Mouse (Mus musculus): Measurements from ENCODE around the gene Brox.
"Not testable (repeated sequence)": the region's sequence is repeated elsewhere in the genome, so short reads cannot be mapped to it uniquely, and the experiment has no call there.

Brox gene

DNA sequence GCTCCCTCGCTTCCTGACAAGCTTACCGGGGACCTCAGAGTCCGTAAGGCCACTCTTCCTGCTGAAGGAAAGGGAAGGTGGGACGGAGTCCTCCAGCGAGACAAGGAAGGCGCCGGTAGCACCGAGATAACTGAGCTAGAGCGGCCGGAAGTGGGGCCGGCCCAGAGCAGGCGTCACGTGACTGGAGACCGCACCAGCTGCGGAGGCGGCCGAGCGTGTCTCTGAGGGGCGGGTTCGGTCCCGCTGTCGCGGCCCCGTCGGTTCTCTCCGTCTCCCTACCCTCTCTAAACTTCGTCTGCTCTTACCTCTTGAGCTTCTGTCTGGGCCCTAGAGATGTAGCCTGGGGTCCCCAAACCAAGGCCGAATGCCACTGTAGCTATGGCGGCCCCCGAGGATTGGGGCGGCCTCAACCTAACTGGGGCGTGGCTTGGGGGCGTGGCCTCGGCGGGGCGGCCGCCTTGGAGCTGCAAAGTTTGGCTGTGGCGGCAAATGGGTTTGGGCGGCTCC, at the start of gene Brox:
Gene Brox, minus strand, starts transcription at position 393 of the 507 bp plus-strand sequence.
- peak; percentile 96 for DNase-seq (ENCODE audit: low spot score)

DNA sequence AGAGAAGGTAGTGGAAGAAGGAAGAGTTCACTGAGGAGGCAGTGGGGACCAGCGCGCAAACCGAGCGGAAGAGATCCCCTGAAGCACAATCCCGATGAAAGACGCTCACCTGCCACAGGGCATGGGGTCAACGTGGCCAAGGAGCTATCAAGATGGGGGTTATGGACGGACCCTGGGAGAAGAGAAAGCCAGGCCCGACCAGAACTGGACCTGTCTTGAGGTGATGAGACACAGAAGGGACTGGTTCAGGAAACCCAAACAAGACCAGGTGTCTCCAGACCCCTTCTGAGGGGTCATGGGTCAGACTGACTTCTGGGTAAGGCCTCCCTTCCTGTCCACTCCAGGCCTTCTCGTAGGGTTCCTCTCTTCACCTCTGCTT, 48.7 kb upstream of the Brox start:
- no peak for DNase-seq (ENCODE audit: low spot score)

DNA sequence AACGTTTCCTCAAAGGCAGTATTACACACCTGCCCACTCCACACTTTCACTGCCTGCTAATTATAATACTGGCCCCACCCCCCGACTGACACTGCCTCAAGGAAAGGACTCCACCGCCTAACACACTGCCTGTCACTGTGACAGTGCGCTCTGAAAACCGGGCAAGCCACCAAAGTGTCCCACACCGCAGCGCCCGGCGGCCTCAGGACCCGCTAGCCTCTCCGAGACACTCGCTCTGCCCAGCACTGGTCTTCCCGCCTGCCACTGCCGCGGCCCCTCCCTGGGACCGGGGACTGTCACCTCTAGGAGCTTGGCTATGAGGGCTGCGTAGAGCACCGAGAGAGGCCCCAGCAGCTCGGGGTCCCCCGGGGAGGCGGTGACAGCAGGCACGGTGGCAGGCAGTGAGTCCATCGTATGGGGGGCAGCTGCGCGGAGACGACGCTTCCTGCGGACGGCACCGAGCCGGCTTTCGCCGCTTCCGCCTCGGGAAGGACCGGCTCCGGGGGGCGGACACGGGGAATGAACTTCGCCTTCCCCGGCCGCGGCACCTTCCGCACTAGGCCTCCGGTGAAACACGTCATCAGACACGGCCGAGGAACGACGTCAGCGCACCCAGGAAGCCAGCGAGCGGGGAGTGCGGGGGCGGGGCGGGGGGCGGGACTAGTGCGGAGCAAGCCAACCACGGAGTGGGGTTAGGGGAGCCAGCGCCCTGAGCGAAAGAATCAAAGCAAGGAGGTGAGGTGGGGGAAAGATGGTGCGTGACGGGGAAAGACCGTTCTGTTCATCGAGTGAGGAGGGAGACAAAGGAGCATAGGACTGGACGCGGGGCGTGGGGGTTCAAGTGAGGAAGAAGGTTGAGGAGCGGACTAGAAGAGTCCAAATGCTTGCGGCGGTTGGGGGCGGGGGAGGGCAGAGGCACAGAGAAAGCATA, 48.1 kb upstream of the Brox start:
- DNase-seq (ENCODE audit: low spot score) = peak; percentile 91

DNA sequence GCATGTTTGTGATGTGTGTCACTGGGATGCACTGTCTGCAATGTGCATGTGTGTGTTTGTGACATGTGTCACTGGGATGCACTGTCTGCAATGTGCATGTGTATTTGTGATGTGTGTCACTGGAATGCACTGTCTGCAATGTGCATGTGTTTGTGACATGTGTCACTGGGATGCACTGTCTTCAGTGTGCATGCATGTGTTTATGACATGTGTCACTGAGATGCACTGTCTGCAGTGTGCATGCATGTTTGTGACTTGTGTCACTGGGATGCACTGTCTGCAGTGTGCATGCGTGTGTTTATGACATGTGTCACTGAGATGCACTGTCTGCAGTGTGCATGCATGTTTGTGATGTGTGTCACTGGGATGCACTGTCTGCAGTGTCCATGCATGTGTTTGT, 45.8 kb upstream of the Brox start:
- DNase-seq (ENCODE audit: low spot score) = not testable (repeated sequence)

DNA sequence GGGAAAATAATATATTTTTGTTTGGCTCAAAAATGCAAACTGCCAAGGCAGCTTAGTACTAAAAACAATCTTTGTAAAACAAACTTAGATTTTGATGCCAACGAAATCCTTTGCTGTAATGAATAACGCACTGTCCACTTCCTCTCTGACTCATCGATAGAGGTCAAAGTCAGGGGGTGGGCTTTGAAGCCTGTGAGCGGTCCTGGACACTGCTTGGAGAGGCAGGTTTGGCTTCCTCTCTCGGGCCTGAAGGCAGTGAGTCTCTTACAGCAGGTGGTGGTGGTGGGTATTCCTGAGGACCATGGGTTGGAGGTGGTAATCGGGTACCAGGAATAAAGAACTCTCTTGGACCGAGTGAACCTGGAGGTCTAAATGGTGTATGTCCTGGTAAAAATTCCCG, 30.1 kb upstream of the Brox start:
- no peak for DNase-seq (ENCODE audit: low spot score)

DNA sequence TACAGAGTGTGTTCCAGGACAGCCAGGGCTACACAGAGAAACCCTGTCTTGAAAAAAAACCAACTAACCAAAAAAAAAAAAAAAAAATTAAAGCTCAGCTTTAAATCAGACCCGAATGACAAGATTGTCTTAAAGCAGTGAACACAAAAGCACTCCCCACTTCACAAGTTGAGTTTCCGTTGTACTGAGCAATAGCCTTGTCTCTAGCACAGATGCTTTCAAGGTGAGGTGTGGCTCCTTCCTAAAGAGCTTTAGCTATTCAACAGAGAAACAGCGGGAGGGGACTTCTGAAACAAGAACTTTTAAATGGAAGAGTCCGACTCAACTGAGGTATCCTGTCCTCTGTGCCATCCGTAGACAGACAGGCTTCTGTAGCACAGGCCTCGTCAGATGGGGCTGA, 27.4 kb upstream of the Brox start:
- DNase-seq (ENCODE audit: low spot score) = no peak

DNA sequence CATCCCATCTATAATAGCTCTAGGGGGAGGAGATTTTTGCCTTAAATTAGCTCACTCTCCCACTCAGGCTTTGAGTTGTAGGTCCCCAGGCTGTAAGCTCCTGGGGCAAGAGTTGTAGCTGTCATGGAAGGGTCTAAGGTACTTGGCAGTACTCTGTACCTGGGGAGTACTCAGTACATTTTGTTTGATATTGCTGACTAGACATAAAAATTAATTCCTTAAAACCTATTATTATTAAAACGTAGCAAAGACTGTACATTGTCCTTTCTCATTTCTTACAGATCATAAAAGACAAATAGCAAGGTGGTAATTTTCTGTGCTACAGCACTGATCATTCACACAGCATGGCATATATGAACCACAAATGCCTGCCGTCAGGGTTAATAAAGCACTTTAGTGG, 26.9 kb upstream of the Brox start:
- no peak for DNase-seq (ENCODE audit: low spot score)

DNA sequence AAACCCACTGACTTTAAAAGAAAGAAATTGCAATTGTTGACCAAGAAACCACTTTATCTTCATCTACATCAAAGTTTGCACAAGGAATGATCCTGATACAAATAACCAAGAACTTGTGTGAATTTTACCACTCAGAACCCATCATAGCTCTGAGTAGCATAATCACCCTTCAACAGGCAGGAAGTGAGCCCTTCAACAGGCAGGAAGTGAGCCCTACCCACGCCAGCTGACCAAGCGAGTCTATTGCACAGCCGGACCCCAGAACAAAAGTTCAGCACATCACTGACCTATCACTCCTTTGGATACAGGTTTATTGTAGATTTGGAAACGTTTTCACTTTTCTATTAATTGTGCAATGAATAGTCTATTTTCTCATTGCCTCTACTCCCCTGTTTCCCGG, 25.4 kb upstream of the Brox start:
- not testable (repeated sequence) for DNase-seq (ENCODE audit: low spot score)

DNA sequence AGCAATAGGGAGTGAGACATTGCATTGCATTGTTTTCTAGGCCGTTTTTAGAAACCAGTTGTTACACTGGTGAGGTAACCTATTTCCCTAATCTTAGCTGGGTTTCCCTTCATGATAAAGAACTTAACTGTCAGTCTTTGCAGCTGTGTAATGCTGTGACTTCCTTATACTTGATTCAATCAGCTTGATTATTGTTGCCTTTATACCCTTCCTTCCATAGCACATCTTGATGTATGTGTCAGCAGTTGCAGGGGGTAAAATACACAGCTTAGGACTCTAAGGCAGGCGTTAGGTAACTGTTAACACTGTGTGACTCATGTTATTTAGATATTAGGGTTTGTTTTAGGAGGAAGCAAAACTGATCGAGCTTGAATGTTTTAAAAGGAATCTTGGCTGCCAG, 23.6 kb upstream of the Brox start:
- no peak for DNase-seq (ENCODE audit: low spot score)

DNA sequence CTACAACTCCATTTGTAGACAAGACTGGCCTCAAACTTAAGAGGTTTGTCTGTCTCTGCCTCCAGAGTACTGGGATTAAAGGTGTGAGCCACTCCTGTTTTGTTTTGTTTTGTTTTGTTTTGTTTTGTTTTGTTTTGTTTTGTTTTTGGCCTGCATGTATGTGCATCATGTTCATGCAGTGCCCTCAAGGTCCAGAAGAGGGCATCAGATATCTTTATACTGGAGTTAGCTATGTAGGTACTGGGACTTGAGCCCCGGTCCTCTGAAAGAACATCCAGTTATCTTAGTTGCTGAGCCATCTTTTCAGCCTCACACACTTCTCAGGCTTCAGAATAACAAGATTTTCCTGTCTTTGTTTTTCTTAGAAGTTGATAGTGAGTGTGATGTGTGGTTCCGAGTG, 18.7 kb upstream of the Brox start:
- no peak for DNase-seq (ENCODE audit: low spot score)

DNA sequence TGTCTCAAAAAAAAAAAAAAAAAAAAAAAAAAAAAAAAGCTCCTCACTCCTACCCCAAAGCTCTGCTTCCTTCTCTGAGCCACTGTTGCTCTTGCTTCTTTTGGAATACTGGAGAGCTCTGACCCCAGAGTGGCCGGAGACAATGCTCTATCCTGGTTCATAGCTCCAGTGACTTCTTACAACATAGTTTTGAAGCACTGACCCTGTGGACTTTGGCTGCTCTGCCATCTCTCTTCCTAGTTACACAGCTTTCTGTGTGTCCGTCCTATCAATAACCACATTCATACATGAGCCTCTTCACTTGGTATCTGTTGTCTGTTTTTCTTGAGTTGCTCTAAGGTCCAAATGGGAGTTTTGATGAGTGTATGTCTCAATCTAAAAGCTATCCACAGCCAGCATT, 15.0 kb upstream of the Brox start:
- DNase-seq (ENCODE audit: low spot score) = no peak

DNA sequence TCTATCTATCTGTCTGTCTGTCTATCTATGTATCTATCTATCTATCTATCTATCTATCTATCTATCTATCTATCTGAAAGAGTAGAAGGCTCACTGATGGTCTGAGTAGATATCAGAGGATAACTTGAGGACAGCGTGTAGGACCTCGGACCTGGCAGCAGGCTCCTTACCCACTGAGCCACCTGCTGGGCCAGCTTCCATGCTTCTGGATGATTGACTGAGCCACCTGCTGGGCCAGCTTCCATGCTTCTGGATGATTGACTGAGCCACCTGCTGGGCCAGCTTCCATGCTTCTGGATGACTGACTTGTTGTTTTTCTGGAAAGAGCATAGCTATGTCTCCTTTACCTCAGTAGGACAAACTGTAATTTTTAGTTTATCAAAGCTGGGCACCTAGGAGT, 12.5 kb upstream of the Brox start:
- not testable (repeated sequence) for DNase-seq (ENCODE audit: low spot score)

DNA sequence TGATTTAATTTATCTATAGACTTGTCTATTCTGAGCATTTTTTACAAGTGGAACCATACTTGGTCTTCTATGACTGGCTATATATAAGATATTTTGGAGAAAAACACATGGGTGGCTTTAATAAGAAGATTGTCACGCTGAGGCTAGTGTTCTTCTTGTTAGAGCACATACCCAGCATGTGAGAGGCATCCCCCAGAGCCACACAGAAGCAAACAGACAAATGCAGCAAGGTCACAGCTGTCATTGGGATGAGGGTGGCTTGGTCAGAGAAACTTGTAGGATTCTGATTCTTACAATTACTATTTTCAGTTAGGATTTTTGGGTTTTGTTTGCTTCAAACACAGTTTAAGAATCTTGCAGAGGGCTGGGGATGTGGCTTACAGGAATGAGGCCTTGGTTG, 11.4 kb upstream of the Brox start:
- no peak for DNase-seq (ENCODE audit: low spot score)

DNA sequence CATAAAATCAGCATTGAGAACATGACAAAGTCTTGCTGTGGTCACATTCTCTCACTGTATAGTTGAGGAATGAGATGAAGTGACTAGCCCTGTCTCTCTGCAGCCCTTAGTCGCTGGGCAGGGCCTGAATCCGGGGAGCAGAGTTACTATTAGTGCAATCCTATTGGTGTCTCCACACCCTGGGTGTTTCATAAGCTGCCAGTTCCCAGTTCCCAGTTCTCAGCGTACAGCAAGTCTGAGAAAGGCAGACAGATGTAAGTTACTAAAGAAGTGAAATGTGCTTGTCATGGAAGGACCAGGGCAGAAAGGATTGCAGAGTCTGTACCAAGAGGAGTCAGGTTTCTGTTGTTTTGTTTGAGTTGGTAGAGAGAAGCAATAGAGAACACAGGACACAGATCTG, 10.5 kb upstream of the Brox start:
- no peak for DNase-seq (ENCODE audit: low spot score)

DNA sequence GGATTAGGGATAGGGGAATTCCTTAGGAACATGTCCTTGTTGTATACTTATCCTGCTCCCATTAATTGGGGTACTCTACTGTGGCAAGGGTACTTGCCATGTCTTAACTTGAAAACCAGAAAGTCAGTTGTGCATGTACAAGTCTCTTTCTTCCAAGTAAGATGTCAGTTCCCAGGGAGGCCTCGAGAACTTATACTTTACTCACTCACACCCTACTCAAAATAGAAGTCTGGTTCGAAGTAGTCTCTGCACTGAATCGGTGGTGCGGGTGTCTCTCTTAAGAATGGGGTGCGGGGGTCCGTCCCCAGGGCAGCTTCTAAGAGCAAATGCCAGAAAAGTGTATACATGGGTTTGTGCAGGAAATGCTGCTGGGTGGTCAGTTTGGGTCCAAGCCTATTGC, 2.1 kb upstream of the Brox start:
- DNase-seq (ENCODE audit: low spot score) = peak; percentile 94

DNA sequence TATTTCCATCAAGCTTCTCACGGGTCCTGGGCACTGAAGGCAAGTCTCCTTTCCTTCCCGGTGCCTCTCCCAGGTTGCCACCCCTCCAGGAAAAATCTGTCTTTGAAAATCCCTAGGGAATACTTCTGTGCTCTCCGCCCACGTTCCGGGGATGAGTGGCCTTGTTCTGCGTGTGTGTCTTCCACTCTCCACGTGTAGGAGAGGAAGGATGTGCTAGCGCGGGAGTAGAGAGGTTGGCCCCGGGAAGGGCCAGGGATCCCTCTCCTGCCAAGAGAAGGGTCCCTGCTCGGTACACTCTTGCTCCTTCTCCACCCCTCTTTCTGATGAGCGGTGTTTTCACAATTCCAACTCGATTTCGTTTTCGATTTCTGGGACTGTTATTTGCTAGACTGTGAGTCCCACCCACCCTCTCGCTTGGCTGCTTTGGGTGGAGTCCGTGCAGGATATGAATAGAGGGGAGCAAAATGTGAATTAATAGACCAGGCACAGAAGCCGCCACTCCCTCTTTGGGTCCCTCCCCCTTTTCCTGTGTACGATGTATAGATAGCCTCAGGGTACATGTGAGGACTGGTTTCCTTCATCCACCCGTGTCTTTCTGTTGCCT, 919 bp upstream of the Brox start:
- DNase-seq (ENCODE audit: low spot score) = peak; percentile 46

DNA sequence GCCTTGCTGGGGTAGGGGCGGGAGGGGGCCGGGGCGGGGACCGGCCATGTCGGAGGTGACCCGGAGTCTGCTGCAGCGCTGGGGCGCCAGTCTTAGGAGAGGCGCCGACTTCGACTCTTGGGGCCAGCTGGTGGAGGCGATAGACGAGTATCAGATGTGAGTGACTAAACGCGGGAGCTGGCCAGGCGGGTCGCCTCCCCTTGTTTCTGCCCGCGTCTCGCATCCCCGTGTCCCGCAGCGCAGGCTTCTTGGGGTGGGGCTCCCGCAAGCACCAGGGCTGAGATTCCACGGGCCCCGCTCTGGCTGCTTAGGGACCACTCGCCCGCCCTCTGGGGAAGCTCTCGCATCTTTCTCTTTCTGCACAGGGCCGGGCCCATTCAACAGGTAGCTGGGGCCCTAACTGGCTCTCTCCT, 410 bp upstream of the Brox start:
- DNase-seq (ENCODE audit: low spot score) = peak; percentile 36

DNA sequence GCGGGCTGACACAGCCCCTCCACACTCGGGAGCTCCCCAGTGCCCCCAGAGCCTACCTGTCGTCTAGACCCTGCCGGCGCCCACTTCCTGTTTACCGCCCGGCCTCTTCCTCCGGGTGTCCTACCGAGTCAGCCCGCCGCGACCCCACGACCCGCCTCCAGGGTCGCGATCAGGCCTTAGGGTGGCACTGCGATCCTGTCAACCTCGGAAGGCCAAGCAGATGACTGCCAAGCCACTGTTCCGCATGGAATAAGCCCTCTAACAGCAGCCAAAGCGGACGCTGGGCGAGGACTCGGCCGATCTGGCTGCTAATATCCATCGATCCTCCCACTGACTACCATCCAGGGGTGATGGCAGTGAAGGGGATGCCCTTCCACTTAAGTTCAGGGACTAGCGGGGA, 604 bp downstream of the Brox start, which contains the start of gene Aida:
Gene Aida, plus strand, starts transcription at position 126 of the 400 bp plus-strand sequence.
- no peak for DNase-seq (ENCODE audit: low spot score)

DNA sequence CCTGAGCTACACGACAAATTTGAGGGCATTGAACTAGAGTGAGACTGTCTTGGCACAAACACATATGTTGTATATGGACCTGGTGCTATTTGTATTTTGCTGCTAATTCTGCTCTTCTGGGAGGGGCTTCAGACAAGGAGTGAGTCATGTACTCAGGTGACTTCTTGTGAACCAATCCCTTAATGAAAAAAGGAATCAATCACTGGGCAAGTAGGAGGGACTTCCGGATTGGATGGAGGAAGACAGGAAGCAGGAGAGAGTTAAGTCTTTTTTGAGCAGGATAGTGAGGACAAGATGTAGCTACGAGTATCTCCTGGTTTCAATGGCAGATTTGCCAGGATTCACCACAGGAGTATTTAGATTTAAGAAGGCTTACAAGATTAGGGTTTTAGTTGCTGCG, 7.5 kb downstream of the Brox start:
- DNase-seq (ENCODE audit: low spot score) = no peak

DNA sequence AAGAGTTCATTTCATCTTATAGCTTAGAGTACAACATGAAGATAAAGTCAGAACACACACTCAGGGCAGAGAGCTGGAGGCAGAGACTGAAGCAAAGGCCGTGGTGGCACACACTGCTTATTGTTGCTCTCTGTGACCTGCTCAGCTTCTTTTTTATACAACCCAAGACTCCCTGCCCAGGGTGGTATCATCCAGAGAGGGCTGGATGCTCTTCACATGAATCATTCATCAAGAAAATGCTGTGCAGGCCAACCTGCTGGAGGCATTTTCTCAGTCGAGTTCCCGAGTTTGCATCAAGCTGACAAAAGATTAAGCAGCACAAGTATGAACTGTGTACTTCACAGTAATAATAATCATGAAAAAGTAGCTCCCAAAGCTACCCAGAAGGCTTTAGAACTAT, 8.7 kb downstream of the Brox start:
- DNase-seq (ENCODE audit: low spot score) = no peak

DNA sequence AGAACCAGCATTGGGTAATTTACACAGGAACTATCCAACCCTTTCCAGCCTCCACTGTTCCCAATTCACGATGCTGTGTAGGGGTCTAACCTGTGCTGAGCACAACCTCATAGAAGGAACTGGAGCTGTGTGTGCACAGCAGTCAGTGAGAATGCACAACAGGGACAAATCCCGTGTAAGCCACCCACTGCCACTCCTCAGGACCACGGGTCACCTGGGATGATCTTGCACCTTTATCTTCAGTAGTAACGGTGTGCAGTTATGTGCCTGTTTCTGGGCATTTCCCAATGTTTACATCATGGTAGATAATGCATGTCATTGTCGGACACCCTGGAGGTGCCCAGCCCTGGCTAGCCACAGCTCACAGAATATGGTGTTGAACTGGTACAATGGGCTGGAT, 21.3 kb downstream of the Brox start:
- DNase-seq (ENCODE audit: low spot score) = no peak

DNA sequence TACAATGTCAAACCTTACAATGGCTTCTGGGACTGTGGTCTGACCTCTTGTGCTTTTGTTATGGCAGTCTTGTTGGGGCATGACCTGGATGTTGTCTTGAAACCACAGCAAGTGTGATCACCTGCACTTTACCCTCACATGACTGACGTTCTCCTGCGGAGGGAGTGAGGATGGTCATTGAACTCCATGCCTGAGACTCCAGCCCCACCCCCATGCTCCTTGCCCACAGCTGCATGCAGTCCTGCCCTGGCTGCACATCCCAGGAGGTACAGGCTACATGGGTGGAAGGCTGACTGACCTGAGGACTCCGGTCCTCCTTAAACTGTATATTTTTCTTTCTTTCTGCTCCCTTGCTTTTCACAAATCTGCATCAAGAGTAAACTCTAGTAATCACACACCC, 22.7 kb downstream of the Brox start:
- DNase-seq (ENCODE audit: low spot score) = no peak
